Mouse (Mus musculus): ENCODE results near the gene Sec23b. TPM values are rescaled to one million over a fixed set of nuclear protein-coding genes. Genes with fewer than 3 reads are reported as not detected.
A peak's percentile ranks its signal among the peaks of the same experiment; 100 is the strongest.

Sec23b gene
- 78.6 and 78.7 TPM in 2 replicates for polyA plus RNA-seq (2015; fragmentation: Nextera tagmentation; extraction: Ambion mirVana)

DNA sequence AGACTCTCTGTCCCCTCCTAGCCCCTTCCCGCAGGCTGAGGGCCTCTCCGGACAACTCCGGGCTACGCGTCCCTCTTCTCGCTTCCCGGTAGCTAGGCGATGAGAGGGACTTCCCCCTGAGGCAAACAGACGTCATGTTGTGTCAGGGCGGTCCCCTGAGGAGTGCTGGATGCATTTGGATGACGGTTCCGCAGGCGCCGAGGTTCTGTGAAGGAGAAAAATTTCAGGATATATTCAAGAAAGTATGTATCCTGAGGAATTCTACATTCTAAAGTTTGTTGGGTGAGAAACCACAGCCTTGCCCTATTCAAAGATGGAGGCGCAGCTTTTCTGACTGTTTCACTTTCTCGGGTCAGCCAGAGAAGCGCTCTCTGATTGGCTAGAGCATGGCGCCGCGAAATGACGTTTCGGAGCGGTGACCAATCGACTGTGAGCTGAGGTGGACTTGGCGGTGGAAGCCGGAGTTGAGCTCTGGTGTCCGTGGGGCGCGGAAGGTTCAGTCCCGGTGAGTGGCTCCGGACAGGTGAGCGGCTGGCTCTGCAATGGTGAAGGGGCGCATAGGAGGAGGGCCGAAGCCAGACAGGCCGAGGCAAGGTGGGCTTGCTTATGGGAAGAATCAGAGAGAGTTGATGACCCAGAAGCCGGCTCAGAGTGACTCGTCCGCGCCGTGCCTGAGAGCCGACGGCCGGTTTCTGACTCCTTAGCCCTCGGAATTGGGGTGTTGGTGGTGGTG is at the start of gene Sec23b:
TSS of gene Sec23b (plus strand) at position 410 of the 733 bp plus-strand sequence.
- Histone ChIP-seq H3K9ac (peak within 1 kb of the TSS; percentile 71), H3K4me1 (peaks cover 15% of the 10 kb centered on the region), H3K36me3 (peaks cover 11% of the 10 kb centered on the region), H3K4me2 (peak within 1 kb of the TSS; percentile 55), H3K27ac (peak within 1 kb of the TSS; percentile 97), H3K27me3 (no peaks in the 10 kb centered on the region), H3K4me3 (peak within 1 kb of the TSS; percentile 89), H3K9me3 (no peaks in the 10 kb centered on the region)
- peak; percentile 98 for ATAC-seq (ENCODE audit: insufficient number of reproducible peaks, low FRiP score, low TSS enrichment, low read depth)
- under 1% methylated on average over 44 of the region's 44 CpGs for WGBS

DNA sequence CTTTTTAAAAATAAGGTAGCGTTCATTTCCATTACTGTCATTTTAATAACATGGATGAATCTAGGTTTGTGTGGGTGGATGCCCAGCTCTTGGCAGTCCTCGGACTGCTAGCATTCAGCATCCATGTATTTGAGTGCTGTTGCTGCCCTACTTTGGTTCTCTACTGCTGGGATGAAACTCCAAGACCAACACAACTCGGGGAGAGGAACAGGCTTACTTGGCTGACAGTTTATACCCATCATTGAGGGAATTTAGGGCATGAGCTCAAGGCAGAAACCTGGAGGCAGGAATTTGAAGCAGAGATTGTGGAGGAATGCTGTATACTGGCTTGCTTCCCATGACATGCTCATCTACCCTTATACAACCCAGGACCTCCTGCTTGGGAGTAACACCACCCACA is 41.4 kb upstream of the Sec23b start:
- 72% methylated on average over 3 of the region's 3 CpGs for WGBS
- no peaks in the 10 kb centered on the region for H3K9me3 ChIP-seq
- H3K36me3 ChIP-seq = no peaks in the 10 kb centered on the region
- ATAC-seq (ENCODE audit: insufficient number of reproducible peaks, low FRiP score, low TSS enrichment, low read depth) = no peak
- no peak overlapping the region for H3K27ac ChIP-seq
- no peak overlapping the region for H3K4me3 ChIP-seq
- H3K4me1 ChIP-seq = no peaks in the 10 kb centered on the region
- no peaks in the 10 kb centered on the region for H3K27me3 ChIP-seq
- H3K4me2 ChIP-seq = no peak overlapping the region
- no peak overlapping the region for H3K9ac ChIP-seq

DNA sequence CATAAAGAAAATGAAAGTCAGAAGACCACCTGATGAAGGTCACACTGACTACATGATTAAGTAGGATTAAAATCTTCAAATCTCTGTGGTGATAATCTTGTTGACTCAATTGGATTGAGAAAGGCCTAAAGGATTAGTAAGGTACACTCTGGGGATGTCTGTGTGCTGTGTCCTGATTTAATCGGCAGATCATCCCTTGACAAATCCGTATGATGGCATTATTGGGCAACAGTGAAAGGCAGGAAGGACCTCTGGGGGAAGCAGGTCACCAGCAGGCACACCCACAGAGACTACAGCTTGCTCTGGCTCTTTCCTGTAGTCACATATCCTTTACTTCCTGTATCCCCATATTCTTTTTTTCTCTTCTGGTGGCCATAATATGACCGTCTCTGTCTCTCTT is 36.3 kb upstream of the Sec23b start:
- no peak for ATAC-seq (ENCODE audit: insufficient number of reproducible peaks, low FRiP score, low TSS enrichment, low read depth)
- Histone ChIP-seq H3K36me3 (no peaks in the 10 kb centered on the region), H3K27ac (no peak overlapping the region), H3K4me1 (no peaks in the 10 kb centered on the region), H3K4me3 (no peak overlapping the region), H3K9ac (no peak overlapping the region), H3K27me3 (no peaks in the 10 kb centered on the region), H3K9me3 (no peaks in the 10 kb centered on the region), H3K4me2 (no peak overlapping the region)
- whole genome bisulfite sequencing = 81% methylated on average over 3 of the region's 3 CpGs

DNA sequence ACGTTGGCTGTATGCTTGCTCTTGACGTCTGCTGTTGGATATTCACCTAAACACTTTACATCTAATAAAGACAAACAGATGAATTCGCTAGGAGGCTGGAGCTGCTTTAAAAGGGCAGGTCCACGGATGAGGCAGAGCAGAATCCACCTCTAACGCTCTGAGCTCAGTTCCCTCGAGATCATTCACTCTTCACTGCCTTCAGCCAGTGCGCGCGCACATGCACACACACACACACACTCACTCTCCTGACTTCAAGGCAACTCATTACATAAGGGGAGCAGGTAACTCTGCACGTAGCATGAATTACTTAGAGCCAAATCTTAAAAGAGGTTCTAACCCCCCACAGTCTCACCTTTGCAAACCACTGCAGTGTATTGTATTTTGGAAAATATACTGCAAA is 30.2 kb upstream of the Sec23b start:
- no peak for ATAC-seq (ENCODE audit: insufficient number of reproducible peaks, low FRiP score, low TSS enrichment, low read depth)
- Histone ChIP-seq H3K4me1 (peaks cover 12% of the 10 kb centered on the region), H3K9ac (no peak overlapping the region), H3K9me3 (no peaks in the 10 kb centered on the region), H3K4me2 (no peak overlapping the region), H3K36me3 (0 out of 2 replicates have a peak, but pooled peaks cover 6% of the 10 kb centered on the region), H3K27me3 (peaks cover 7% of the 10 kb centered on the region), H3K27ac (no peak overlapping the region), H3K4me3 (no peak overlapping the region)
- WGBS = 61% methylated on average over 10 of the region's 10 CpGs

DNA sequence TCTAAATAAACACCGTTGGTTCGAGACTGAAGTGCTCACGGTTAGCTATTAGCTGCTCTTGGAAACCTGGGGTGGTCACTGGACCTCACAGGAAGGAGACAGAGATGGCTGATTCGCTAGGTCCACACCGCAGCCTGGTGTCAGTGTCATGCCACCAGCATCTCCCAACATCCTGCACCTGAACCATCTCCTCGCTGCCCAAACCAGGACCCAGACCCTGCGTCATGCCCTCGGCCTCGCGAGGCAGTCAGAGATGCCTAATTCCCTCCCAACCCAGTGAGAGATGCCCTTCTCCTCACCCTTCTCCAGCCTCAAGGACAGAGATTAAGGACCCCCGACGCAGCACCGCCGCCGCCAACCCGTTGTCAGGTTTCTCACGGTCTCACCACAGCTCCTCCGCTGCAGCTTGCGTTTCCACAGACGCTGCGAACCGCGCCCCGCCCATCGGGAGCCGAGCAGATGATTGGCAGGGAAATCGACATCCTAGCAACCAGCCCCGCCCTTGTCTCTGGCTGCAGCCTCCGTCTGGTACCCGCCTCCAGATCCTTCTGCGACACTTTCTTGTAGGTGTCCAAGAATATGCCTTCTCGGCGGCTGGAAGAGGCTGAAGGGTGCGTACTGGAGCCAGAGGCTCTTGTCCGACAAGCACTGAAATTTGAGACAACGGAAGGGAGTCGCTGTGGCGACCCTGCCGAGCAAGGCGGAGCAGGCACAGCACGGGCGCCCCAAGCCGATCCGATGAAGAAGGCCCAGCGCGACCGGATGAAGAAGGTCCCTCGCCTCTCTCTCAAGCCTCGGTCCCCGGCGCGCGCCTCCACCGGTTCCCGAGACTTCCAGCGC is 28.8 kb upstream of the Sec23b start, which contains the start of the genes Dzank1 and Polr3f:
TSS of gene Dzank1 (minus strand) at position 434 of the 840 bp plus-strand sequence.
TSS of gene Polr3f (plus strand) at position 738 of the 840 bp plus-strand sequence.
- H3K36me3 ChIP-seq = peaks cover 12% of the 10 kb centered on the region
- 1% methylated on average over 55 of the region's 56 CpGs for WGBS
- peaks cover 12% of the 10 kb centered on the region for H3K4me1 ChIP-seq

DNA sequence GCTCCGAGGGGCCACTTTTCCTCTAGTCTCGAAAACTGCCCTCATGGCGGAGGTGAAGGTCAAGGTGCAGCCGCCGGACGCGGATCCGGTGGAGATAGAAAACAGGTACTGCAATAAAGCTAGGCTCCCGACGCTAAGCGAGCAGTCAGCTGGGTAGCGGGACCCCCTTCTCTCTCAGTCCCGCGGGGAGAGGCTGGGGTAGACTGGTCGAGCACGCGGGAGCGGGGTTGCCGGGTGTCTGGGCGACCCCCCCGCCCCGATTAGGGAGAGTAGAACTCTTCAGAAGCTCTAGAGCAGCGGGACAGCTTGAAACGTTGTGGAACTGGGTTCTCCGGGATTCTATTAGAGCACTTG is 28.2 kb upstream of the Sec23b start:
- peaks cover 7% of the 10 kb centered on the region for H3K27me3 ChIP-seq
- H3K27ac ChIP-seq = peak overlapping the region; percentile 86
- peak overlapping the region; percentile 94 for H3K4me2 ChIP-seq
- H3K4me3 ChIP-seq = peak overlapping the region; percentile 87
- no peaks in the 10 kb centered on the region for H3K9me3 ChIP-seq
- peaks cover 12% of the 10 kb centered on the region for H3K4me1 ChIP-seq
- WGBS = under 1% methylated on average over 25 of the region's 25 CpGs
- peak overlapping the region; percentile 89 for H3K9ac ChIP-seq
- peaks cover 15% of the 10 kb centered on the region for H3K36me3 ChIP-seq
- no peak for ATAC-seq (ENCODE audit: insufficient number of reproducible peaks, low FRiP score, low TSS enrichment, low read depth)

More for the DNA sequence above, 28.8 kb upstream of the Sec23b start, which contains the start of the genes Dzank1 and Polr3f:
- peak within 1 kb of the TSS; percentile 87 for H3K4me3 ChIP-seq
- H3K27ac ChIP-seq = peak within 1 kb of the TSS; percentile 86
- H3K9ac ChIP-seq = peak within 1 kb of the TSS; percentile 89
- peak; percentile 97 for ATAC-seq (ENCODE audit: insufficient number of reproducible peaks, low FRiP score, low TSS enrichment, low read depth)
- H3K4me2 ChIP-seq = peak within 1 kb of the TSS; percentile 94
- peaks cover 7% of the 10 kb centered on the region for H3K27me3 ChIP-seq
- H3K9me3 ChIP-seq = no peaks in the 10 kb centered on the region

DNA sequence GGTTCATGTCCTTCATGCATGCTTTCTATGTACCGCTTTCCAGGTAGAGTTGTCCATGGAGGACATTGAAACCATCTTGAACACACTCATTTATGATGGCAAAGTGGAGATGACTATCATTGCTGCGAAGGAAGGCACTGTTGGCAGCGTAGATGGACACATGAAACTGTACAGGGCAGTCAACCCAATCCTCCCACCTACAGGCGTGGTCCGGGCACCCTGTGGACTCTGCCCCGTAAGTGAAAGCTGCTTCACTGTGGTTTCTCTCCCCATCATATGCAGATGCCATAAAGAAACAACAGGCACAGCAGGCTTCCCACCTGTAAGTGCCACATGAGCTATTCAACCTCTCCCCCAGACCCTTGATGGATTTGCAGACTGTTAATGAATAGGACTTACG is 18.9 kb upstream of the Sec23b start:
- H3K4me1 ChIP-seq = no peaks in the 10 kb centered on the region
- no peak overlapping the region for H3K27ac ChIP-seq
- no peaks in the 10 kb centered on the region for H3K27me3 ChIP-seq
- no peaks in the 10 kb centered on the region for H3K9me3 ChIP-seq
- 96% methylated on average over 7 of the region's 7 CpGs for WGBS
- no peak overlapping the region for H3K4me3 ChIP-seq
- H3K36me3 ChIP-seq = peaks cover 84% of the 10 kb centered on the region
- no peak for ATAC-seq (ENCODE audit: insufficient number of reproducible peaks, low FRiP score, low TSS enrichment, low read depth)
- H3K9ac ChIP-seq = no peak overlapping the region
- no peak overlapping the region for H3K4me2 ChIP-seq

DNA sequence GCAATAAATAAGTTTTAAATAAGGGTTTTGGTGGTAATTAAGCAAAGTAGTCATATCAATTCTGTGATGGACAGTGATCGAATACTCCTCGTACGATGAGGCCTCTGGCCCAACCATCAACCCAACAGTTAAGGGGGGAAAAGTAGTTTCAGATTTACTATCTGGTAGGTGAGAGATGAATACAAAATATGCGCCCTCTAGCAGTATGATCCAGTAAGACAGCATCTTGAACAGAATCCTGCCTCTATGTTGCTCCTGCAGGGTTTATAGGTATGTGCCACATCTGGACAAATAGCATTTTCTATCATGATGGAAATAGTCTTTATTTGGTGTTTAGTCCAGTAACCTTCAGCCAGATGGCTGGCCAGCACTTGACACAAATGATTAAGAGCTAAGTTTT is 14.8 kb upstream of the Sec23b start:
- 85% methylated on average over 4 of the region's 4 CpGs for whole genome bisulfite sequencing
- Histone ChIP-seq H3K27ac (no peak overlapping the region), H3K36me3 (peaks cover 76% of the 10 kb centered on the region), H3K9me3 (no peaks in the 10 kb centered on the region), H3K4me1 (no peaks in the 10 kb centered on the region; the same call in 1 of the 2 replicates), H3K4me3 (no peak overlapping the region), H3K27me3 (no peaks in the 10 kb centered on the region), H3K9ac (no peak overlapping the region), H3K4me2 (no peak overlapping the region)
- ATAC-seq (ENCODE audit: insufficient number of reproducible peaks, low FRiP score, low TSS enrichment, low read depth) = no peak

DNA sequence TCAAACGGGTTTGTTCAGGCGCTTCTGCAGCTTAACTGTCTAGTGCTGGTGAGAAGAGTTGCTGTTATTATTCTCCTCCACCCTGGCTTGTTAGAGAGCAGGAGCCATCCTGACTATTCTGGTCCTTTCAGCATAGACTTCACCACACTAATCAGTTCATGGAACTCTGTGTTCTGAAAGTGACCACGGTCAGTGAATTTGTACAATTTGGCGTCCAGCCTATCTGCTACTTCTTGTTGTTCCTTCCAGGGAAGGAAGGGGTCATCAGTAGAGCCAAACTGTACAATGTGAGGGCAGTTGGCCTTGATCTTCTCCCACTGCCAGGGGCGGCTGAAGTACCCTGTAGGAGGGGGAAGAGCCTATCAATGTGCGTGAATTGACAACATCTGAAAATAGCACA is 12.4 kb upstream of the Sec23b start:
- Histone ChIP-seq H3K9me3 (no peaks in the 10 kb centered on the region), H3K4me2 (no peak overlapping the region), H3K9ac (no peak overlapping the region), H3K4me3 (no peak overlapping the region), H3K36me3 (peaks cover 68% of the 10 kb centered on the region), H3K27ac (no peak overlapping the region), H3K4me1 (no peaks in the 10 kb centered on the region; the same call in 1 of the 2 replicates), H3K27me3 (no peaks in the 10 kb centered on the region)
- WGBS = 92% methylated on average over 6 of the region's 6 CpGs
- no peak for ATAC-seq (ENCODE audit: insufficient number of reproducible peaks, low FRiP score, low TSS enrichment, low read depth)

DNA sequence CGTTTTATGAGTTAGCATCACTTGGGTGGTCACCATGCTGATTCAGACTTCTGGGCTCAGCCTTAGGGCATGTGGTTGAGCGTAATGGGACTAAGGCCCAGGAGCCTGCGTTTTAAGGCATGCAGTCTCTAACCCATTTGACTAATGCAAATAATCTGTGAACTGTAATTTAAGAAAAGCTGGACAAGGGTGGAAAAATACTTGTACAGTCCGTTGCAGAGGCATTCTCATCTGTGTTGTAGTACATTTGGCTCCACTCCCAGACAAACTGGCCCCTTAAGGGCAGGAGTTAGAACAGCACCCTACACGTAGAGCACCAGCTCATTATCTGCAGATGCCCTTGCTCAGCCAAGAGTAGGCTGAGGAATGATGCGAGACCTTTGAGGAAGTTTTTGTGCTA is 11.4 kb upstream of the Sec23b start:
- WGBS = 61% methylated on average over 6 of the region's 6 CpGs
- no peak overlapping the region for H3K9ac ChIP-seq
- no peak overlapping the region for H3K4me2 ChIP-seq
- H3K27ac ChIP-seq = no peak overlapping the region; the same call in 1 of the 2 replicates
- H3K9me3 ChIP-seq = no peaks in the 10 kb centered on the region
- no peaks in the 10 kb centered on the region; the same call in 1 of the 2 replicates for H3K4me1 ChIP-seq
- H3K27me3 ChIP-seq = no peaks in the 10 kb centered on the region
- ATAC-seq (ENCODE audit: insufficient number of reproducible peaks, low FRiP score, low TSS enrichment, low read depth) = no peak
- peaks cover 58% of the 10 kb centered on the region for H3K36me3 ChIP-seq
- no peak overlapping the region for H3K4me3 ChIP-seq

DNA sequence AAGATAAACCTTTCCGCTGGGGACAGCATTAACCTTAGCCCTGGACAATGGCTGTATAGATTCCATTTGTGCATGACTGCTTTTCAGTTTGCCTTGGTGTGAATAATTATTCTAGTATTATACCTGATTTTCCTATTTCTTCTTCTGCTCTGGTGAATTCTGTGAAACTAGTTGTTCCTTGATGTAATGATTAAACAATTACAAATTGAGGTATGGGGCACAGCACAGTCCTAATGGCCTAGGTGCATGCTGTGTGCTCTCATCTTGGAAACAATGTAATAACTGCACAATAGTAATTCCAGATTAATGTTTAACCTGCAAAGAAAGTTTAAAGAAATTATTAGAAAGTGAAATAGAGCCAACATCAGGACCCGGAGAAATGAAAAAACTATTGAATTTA is 11.0 kb upstream of the Sec23b start:
- Histone ChIP-seq H3K9me3 (no peaks in the 10 kb centered on the region), H3K4me2 (no peak overlapping the region), H3K9ac (no peak overlapping the region), H3K36me3 (peaks cover 54% of the 10 kb centered on the region), H3K27ac (no peak overlapping the region), H3K4me3 (no peak overlapping the region), H3K4me1 (peaks cover 2% of the 10 kb centered on the region; the same call in 1 of the 2 replicates), H3K27me3 (no peaks in the 10 kb centered on the region)
- WGBS = 94% methylated on average over 2 of the region's 2 CpGs
- no peak for ATAC-seq (ENCODE audit: insufficient number of reproducible peaks, low FRiP score, low TSS enrichment, low read depth)

DNA sequence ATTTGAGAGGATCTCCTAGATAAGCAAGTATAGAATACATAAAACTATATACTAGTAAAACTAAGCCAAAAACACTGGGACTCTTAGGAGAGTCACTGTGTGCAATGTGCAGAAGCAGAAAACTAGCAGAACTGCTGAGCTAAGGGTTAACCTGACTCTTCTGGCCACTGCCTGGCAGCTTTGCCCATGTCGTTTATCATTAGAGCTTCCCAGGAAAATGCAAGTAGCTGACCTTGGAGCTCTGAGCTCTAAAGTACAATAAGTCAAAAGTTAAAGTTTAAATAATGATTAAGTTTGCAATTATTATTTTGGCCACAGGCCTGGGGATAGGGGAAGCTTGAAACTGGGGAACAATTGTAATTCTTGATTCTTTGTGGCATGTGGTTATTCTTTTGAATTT is 10.5 kb upstream of the Sec23b start:
- H3K4me3 ChIP-seq = no peak overlapping the region
- H3K4me2 ChIP-seq = no peak overlapping the region
- no peaks in the 10 kb centered on the region for H3K27me3 ChIP-seq
- no peak overlapping the region for H3K27ac ChIP-seq
- no peaks in the 10 kb centered on the region for H3K9me3 ChIP-seq
- H3K9ac ChIP-seq = no peak overlapping the region
- no peak for ATAC-seq (ENCODE audit: insufficient number of reproducible peaks, low FRiP score, low TSS enrichment, low read depth)
- H3K4me1 ChIP-seq = peaks cover 2% of the 10 kb centered on the region; the same call in 1 of the 2 replicates
- peaks cover 50% of the 10 kb centered on the region for H3K36me3 ChIP-seq
- 66% methylated on average over 1 of the region's 1 CpGs for WGBS
